Mouse (Mus musculus) neural tube, embryonic 14.5 days (tissue): ENCODE measurements around the gene Gm2431. TPM values are rescaled to one million over a fixed set of nuclear protein-coding genes. Genes with fewer than 3 reads are reported as not detected.
"Not testable (repeated sequence)": the region's sequence is repeated elsewhere in the genome, so short reads cannot be mapped to it uniquely, and the experiment has no call there.

Experiments
- ATAC-seq: fragments of 200-750 bp; cut with Nextera tagmentation; 2 replicates; pipeline ENCODE4 v1.8.0; 2017; ENCODE audit warnings: low read depth, mild to moderate bottlenecking, moderate TSS enrichment, moderate library complexity
- H3K27ac ChIP-seq: fragments of 300-500 bp; sonication (generic); 2 replicates; pipeline ENCODE4 v1.5.1; 2014; ENCODE audit warnings: low read depth, mild to moderate bottlenecking, control low read depth, low read length, moderate library complexity, mixed read lengths
- H3K27me3 ChIP-seq: fragments of 300-500 bp; sonication (generic); 2 replicates; pipeline ENCODE4 v1.6.1; 2014; ENCODE audit warnings: low read length; ENCODE audit not compliant: control insufficient read depth, insufficient read depth
- H3K36me3 ChIP-seq: fragments of 300-500 bp; sonication (generic); 2 replicates; pipeline ENCODE4 v1.6.1; 2014; ENCODE audit warnings: low read length, mixed read lengths; ENCODE audit not compliant: control insufficient read depth, insufficient read depth
- H3K4me1 ChIP-seq: fragments of 300-500 bp; sonication (generic); 2 replicates; pipeline ENCODE4 v1.6.1; 2014; ENCODE audit warnings: low read length; ENCODE audit not compliant: control insufficient read depth, insufficient read depth
- H3K4me2 ChIP-seq: fragments of 300-500 bp; sonication (generic); 2 replicates; pipeline ENCODE4 v1.6.1; 2014; ENCODE audit warnings: mild to moderate bottlenecking, low read depth, low read length, control low read depth
- H3K4me3 ChIP-seq: fragments of 300-500 bp; sonication (generic); 2 replicates; pipeline ENCODE4 v1.5.1; 2014; ENCODE audit warnings: low read depth, low read length, control low read depth, mixed read lengths
- H3K9ac ChIP-seq: fragments of 300-500 bp; sonication (generic); replicated peaks from 2 replicates; pipeline ENCODE4 v1.6.1; 2014; ENCODE audit warnings: low read depth, mild to moderate bottlenecking, control low read depth, low read length, mixed read lengths
- H3K9me3 ChIP-seq: fragments of 300-500 bp; sonication (generic); 2 replicates; pipeline ENCODE4 v1.6.1; 2016; ENCODE audit warnings: low read length; ENCODE audit not compliant: control insufficient read depth
- WGBS: fragments of 180-500 bp; shearing (Covaris S2); extraction: QIAGEN DNeasy Blood & Tissue Kit; methylation state at CpG from one replicate; pipeline ENCODE4 v1.1.7; 2014; 5-methylcytosine and 5-hydroxymethylcytosine counted together
- polyA plus RNA-seq: library from polyadenylated mRNA; unstranded; fragments of >200 nt; fragmentation: Nextera tagmentation; extraction: Ambion mirVana; gene quantifications from 2 replicates; pipeline ENCODE4 v1.2.1, GENCODE M21; 2014

Gene Gm2431
- polyA plus RNA-seq, 1 experiment from 2014 or later = not detected

DNA sequence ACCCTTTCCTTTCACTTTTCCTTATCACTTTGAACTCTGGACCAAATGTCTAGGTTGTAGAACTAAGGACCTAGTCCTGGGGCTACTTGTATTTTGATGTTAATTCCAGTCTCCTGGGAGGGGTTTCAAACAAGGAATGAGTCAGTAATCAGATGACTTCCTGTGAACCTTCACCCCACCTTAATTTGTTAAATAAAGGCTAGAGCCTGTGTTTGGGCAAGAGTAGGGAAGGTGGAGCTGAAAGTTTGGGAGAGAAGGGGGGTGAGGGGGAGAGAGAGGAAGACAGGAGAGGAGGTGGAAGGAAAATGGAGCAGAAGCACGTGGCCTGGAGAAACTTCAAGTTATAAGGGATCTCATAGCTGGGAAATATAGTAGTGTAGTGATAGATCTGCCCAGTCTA, 26.6 kb downstream of the Gm2431 start:
- no peak for ATAC-seq
- Histone ChIP-seq H3K4me2 (no peak overlapping the region), H3K27ac (no peak overlapping the region), H3K4me1 (no peaks in the 10 kb centered on the region), H3K9me3 (no peaks in the 10 kb centered on the region), H3K9ac (no peak overlapping the region), H3K36me3 (no peaks in the 10 kb centered on the region), H3K27me3 (no peaks in the 10 kb centered on the region), H3K4me3 (no peak overlapping the region)
- WGBS = 40% methylated on average over 1 of the region's 1 CpGs

DNA sequence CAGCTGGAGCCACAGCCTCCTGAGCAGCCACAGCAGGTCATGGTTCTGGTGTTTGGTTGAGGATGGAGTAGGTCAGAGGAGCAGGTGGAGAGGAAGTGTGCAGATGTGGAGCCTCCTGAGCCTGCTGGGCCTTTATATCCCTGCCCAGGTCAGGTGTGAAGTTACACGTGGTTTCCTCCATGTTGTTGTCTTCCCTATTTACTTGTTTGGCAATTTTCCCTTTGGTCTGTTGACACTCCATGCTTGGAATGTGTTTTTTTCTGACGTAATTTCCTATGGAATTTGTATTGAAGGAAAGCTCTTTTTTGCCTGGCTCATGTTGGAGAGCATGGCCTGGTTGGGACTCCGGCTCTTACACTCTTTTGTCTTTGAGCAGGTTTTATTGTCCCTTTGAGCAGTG, 28.3 kb downstream of the Gm2431 start, which contains the start of gene Krtap5-5:
Krtap5-5 (minus strand) TSS at position 101 of the 400 bp plus-strand sequence.
- ATAC-seq = not testable (repeated sequence)

DNA sequence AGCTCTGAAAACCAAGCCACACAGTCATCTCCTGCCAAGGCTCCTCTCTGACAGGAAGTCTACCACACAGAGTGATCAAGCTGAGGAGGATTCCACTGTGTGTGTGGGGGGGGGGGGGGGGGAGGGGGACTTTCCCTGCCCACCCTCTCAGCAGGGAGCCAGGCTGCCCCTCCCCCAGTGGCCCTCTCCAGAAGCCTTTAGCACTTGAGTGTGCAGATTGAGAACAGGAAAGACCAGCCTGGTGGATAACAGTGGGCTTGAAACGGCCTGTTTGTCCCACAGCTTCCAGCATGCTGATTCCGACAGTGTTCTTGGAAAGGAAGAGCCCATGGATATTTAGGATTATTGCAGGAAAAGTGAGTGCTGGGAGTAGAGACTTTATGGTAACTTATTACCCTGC, 33.6 kb downstream of the Gm2431 start:
- H3K27ac ChIP-seq = no peak overlapping the region
- no peak overlapping the region for H3K4me2 ChIP-seq
- H3K4me3 ChIP-seq = no peak overlapping the region
- ATAC-seq = no peak
- H3K9me3 ChIP-seq = no peaks in the 10 kb centered on the region
- 56% methylated on average over 2 of the region's 2 CpGs for WGBS
- no peak overlapping the region for H3K9ac ChIP-seq
- H3K27me3 ChIP-seq = no peaks in the 10 kb centered on the region
- no peaks in the 10 kb centered on the region for H3K36me3 ChIP-seq
- no peaks in the 10 kb centered on the region for H3K4me1 ChIP-seq

More for the DNA sequence above, 28.3 kb downstream of the Gm2431 start, which contains the start of gene Krtap5-5:
- not testable (repeated sequence) for H3K4me1 ChIP-seq, H3K9me3 ChIP-seq, H3K9ac ChIP-seq, H3K4me2 ChIP-seq, H3K36me3 ChIP-seq, H3K27ac ChIP-seq, H3K4me3 ChIP-seq, H3K27me3 ChIP-seq
- WGBS = 39% methylated on average over 3 of the region's 3 CpGs

DNA sequence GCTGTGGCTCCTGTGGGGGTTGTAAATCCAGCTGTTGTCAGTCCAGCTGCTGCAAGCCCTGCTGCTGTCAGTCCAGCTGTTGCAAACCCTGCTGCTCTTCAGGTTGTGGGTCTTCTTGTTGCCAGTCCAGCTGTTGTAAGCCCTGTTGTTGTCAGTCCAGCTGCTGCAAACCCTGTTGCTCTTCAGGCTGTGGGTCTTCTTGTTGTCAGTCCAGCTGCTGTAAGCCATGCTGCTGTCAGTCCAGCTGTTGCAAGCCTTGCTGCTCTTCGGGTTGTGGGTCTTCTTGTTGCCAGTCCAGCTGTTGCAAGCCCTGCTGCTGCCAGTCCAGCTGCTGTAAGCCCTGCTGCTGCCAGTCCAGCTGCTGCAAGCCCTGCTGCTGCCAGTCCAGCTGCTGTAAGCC, 46.0 kb downstream of the Gm2431 start:
- H3K27ac ChIP-seq, H3K4me1 ChIP-seq, H3K36me3 ChIP-seq, H3K4me3 ChIP-seq, ATAC-seq, H3K27me3 ChIP-seq, H3K9me3 ChIP-seq, H3K9ac ChIP-seq, H3K4me2 ChIP-seq: not testable (repeated sequence)
- 68% methylated on average over 1 of the region's 1 CpGs for WGBS

DNA sequence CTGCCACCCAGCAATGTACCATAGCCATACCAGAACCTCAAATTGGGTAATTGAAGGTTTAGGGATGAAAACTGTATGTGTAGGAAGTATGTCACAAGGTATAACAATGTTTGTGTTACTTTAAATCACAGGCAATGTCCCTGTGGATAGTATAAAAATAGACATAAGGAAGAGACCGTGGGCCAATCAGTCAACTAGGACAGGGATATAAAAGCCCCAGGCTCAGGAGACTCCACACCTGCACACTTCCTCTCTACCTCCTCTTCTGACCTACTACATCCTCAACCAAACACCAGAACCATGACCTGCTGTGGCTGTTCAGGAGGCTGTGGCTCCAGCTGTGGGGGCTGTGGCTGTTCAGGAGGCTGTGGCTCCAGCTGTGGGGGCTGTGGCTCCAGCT, 46.6 kb downstream of the Gm2431 start, which contains the start of gene Gm7579:
Gm7579 (plus strand) TSS at position 301 of the 400 bp plus-strand sequence.
- no peak for ATAC-seq
- no peak within 1 kb of the TSS for H3K4me2 ChIP-seq
- H3K9ac ChIP-seq = no peak within 1 kb of the TSS
- no peak within 1 kb of the TSS for H3K4me3 ChIP-seq
- no peak within 1 kb of the TSS for H3K27ac ChIP-seq
- no peaks in the 10 kb centered on the region for H3K27me3 ChIP-seq
- no peaks in the 10 kb centered on the region for H3K9me3 ChIP-seq
- no peaks in the 10 kb centered on the region for H3K4me1 ChIP-seq
- WGBS = 79% methylated on average over 1 of the region's 1 CpGs
- no peaks in the 10 kb centered on the region for H3K36me3 ChIP-seq

Other genes starting within 250 kb of the Gm2431 start
- gene Mob2, start 197.3 kb downstream of the Gm2431 start, polyA plus RNA-seq = 50.5 and 53.5 TPM in 2 replicates
- gene Dusp8, start 162.5 kb downstream of the Gm2431 start, polyA plus RNA-seq = 136 and 141 TPM in 2 replicates
- gene Gm45618, start 137.6 kb downstream of the Gm2431 start, polyA plus RNA-seq = not detected in 2 replicates
- not detected in 2 replicates for gene Gm39115, start 122.3 kb downstream of the Gm2431 start, polyA plus RNA-seq
- not detected in 2 replicates for gene Gm45337, start 113.7 kb downstream of the Gm2431 start, polyA plus RNA-seq
- gene Gm29735, start 101.2 kb downstream of the Gm2431 start, polyA plus RNA-seq = not detected in 2 replicates
- 0.40 TPM in 1 of 2 replicates, not detected in the other for gene Gm4553, start 92.6 kb downstream of the Gm2431 start, polyA plus RNA-seq
- gene Krtap5-2, start 82.3 kb downstream of the Gm2431 start, polyA plus RNA-seq = not detected in 2 replicates
- gene Gm10153, start 68.0 kb downstream of the Gm2431 start, polyA plus RNA-seq = not detected in 2 replicates
- not detected in 2 replicates for gene Krtap5-3, start 57.0 kb downstream of the Gm2431 start, polyA plus RNA-seq
- gene Gm7579, start 46.5 kb downstream of the Gm2431 start, polyA plus RNA-seq = not detected in 2 replicates
- not detected in 2 replicates for gene Krtap5-5, start 28.4 kb downstream of the Gm2431 start, polyA plus RNA-seq
- gene Gm40460, start 17.3 kb downstream of the Gm2431 start, polyA plus RNA-seq = not detected in 2 replicates
- not detected in 2 replicates for gene Gm4559, start 16.0 kb upstream of the Gm2431 start, polyA plus RNA-seq
- not detected in 2 replicates for gene Krtap5-1, start 38.8 kb upstream of the Gm2431 start, polyA plus RNA-seq
- gene Krtap5-4, start 45.2 kb upstream of the Gm2431 start, polyA plus RNA-seq = not detected in 2 replicates
- 6.0 and 11.2 TPM in 2 replicates for gene Ifitm10, start 115.4 kb upstream of the Gm2431 start, polyA plus RNA-seq
- 2.9 TPM in 1 of 2 replicates, not detected in the other for gene Gm49369, start 124.3 kb upstream of the Gm2431 start, polyA plus RNA-seq
- 250 and 288 TPM in 2 replicates for gene Ctsd, start 129.7 kb upstream of the Gm2431 start, polyA plus RNA-seq
- gene Syt8, start 176.5 kb upstream of the Gm2431 start, polyA plus RNA-seq = not detected in 2 replicates
- gene Tnni2, start 183.5 kb upstream of the Gm2431 start, polyA plus RNA-seq = 1.4 and 4.3 TPM in 2 replicates
- gene Lsp1, start 202.5 kb upstream of the Gm2431 start, polyA plus RNA-seq = 3.9 and 5.6 TPM in 2 replicates
- 2.3 and 4.8 TPM in 2 replicates for gene Tnnt3, start 240.5 kb upstream of the Gm2431 start, polyA plus RNA-seq